Mouse (Mus musculus) spleen, adult 2 months (tissue): ENCODE measurements around the gene Isg20. TPM values are rescaled to one million over a fixed set of nuclear protein-coding genes. Genes with fewer than 3 reads are reported as not detected.

Source experiments
- DNase-seq, 2 experiments: peaks; one replicate each; pipeline versions ENCODE4 v3.0.0 to v3.0.0-alpha.2; 2012 to 2021; ENCODE audit warnings: low spot score in 2 of 2, low read depth in 1 of 2
- H3K27ac ChIP-seq: fragments of 200-500 bp; 2 replicates; pipeline ENCODE4 v1.5.1; 2012; ENCODE audit warnings: low read length, inconsistent platforms; ENCODE audit not compliant: insufficient read depth
- H3K27me3 ChIP-seq: fragments of 200-500 bp; 2 replicates; pipeline ENCODE4 v1.6.1; 2012; ENCODE audit warnings: mild to moderate bottlenecking, moderate library complexity, low read length, inconsistent platforms; ENCODE audit not compliant: control insufficient read depth, insufficient read depth
- H3K36me3 ChIP-seq: fragments of 200-500 bp; 2 replicates; pipeline ENCODE4 v1.6.1; 2012; ENCODE audit warnings: mild to moderate bottlenecking, low read length, inconsistent platforms; ENCODE audit not compliant: control insufficient read depth, insufficient read depth
- H3K4me1 ChIP-seq: fragments of 200-500 bp; 2 replicates; pipeline ENCODE4 v1.6.1; 2011; ENCODE audit warnings: inconsistent platforms; ENCODE audit not compliant: control insufficient read depth, insufficient read depth, insufficient read length
- H3K4me3 ChIP-seq: fragments of 200-500 bp; 2 replicates; pipeline ENCODE4 v1.5.1; 2011; ENCODE audit warnings: mild to moderate bottlenecking, inconsistent platforms; ENCODE audit not compliant: insufficient read depth, insufficient read length; ENCODE audit errors: extremely low read depth
- CTCF ChIP-seq: fragments of 200-500 bp; IDR thresholded peaks from 2 replicates; pipeline ENCODE4 v1.5.1; 2011; ENCODE audit warnings: mild to moderate bottlenecking, inconsistent platforms; ENCODE audit not compliant: insufficient read depth, insufficient read length, insufficient replicate concordance; ENCODE audit errors: extremely low read depth
- POLR2A ChIP-seq: fragments of 200-500 bp; IDR thresholded peaks from 2 replicates; pipeline ENCODE4 v1.6.1; 2011; ENCODE audit warnings: low read depth, low read length, inconsistent platforms
- WGBS: fragments of 180-500 bp; shearing (Covaris S2); methylation state at CpG from one replicate; pipeline ENCODE4 v1.1.7; 2018; 5-methylcytosine and 5-hydroxymethylcytosine counted together
- polyA plus RNA-seq: library from polyadenylated mRNA; depleted of rRNA; stranded (reverse); fragments of >200 nt; gene quantifications from 2 replicates; pipeline ENCODE4 v1.2.3, GENCODE M21; 2012

Gene Isg20
- polyA plus RNA-seq, 1 experiment, result 302 TPM

GRCm38 (mm10) chr7:78912253-78912973 lies 811 bp upstream of the Isg20 start:
- Histone ChIP-seq H3K4me3 (peak overlapping the region; percentile 42), H3K27ac (peak overlapping the region; percentile 46), H3K4me1 (peaks cover 20% of the 10 kb centered on the region), H3K36me3 (peaks cover 3% of the 10 kb centered on the region), H3K27me3 (no peaks in the 10 kb centered on the region)
- 2% methylated on average over 20 of the region's 20 CpGs for WGBS
- DNase-seq, result peak; percentile 50 to 63
- TF ChIP-seq POLR2A, result no peak
- no peak for TF ChIP-seq CTCF

GRCm38 (mm10) chr7:78913649-78914544 lies 673 bp downstream of the Isg20 start:
- peak overlapping the region; percentile 63 for H3K4me3 ChIP-seq
- peaks cover 20% of the 10 kb centered on the region for H3K4me1 ChIP-seq
- 44% methylated on average over 19 of the region's 19 CpGs for WGBS
- peaks cover 3% of the 10 kb centered on the region; the same call in 1 of the 2 replicates for H3K36me3 ChIP-seq
- peak; percentile 36 to 55 for DNase-seq
- no peak for TF ChIP-seq CTCF
- no peak for TF ChIP-seq POLR2A
- H3K27me3 ChIP-seq, result no peaks in the 10 kb centered on the region
- H3K27ac ChIP-seq, result peak overlapping the region; percentile 76

GRCm38 (mm10) chr7:78914545-78914845 lies 1.3 kb downstream of the Isg20 start:
- peaks cover 3% of the 10 kb centered on the region; the same call in 1 of the 2 replicates for H3K36me3 ChIP-seq
- DNase-seq, result no peak
- no peaks in the 10 kb centered on the region for H3K27me3 ChIP-seq
- 85% methylated on average over 3 of the region's 3 CpGs for WGBS
- TF ChIP-seq CTCF (no peak), POLR2A (no peak)
- H3K4me3 ChIP-seq, result peak overlapping the region; percentile 63; the same call in 1 of the 2 replicates
- H3K27ac ChIP-seq, result peak overlapping the region; percentile 76
- peaks cover 20% of the 10 kb centered on the region for H3K4me1 ChIP-seq

GRCm38 (mm10) chr7:78914896-78915510 lies 1.8 kb downstream of the Isg20 start:
- no peak for DNase-seq
- H3K36me3 ChIP-seq, result peaks cover 3% of the 10 kb centered on the region; the same call in 1 of the 2 replicates
- H3K4me1 ChIP-seq, result peaks cover 20% of the 10 kb centered on the region
- no peak for TF ChIP-seq POLR2A
- no peak for TF ChIP-seq CTCF
- no peaks in the 10 kb centered on the region for H3K27me3 ChIP-seq
- WGBS, result 88% methylated on average over 11 of the region's 11 CpGs
- peak overlapping the region; percentile 39; the same call in 1 of the 2 replicates for H3K27ac ChIP-seq
- H3K4me3 ChIP-seq, result peak overlapping the region; percentile 17

GRCm38 (mm10) chr7:78918686-78919085 lies 5.5 kb downstream of the Isg20 start:
- Histone ChIP-seq H3K27me3 (no peaks in the 10 kb centered on the region), H3K27ac (no peak overlapping the region), H3K36me3 (peaks cover 3% of the 10 kb centered on the region; the same call in 1 of the 2 replicates), H3K4me1 (peaks cover 5% of the 10 kb centered on the region; the same call in 1 of the 2 replicates), H3K4me3 (no peak overlapping the region)
- TF ChIP-seq CTCF, result no peak
- TF ChIP-seq POLR2A, result no peak
- 31% methylated on average over 4 of the region's 4 CpGs for WGBS
- DNase-seq, result no peak

GRCm38 (mm10) chr7:78922506-78922905 lies 9.3 kb downstream of the Isg20 start:
- H3K4me3 ChIP-seq, result no peak overlapping the region
- no peaks in the 10 kb centered on the region for H3K36me3 ChIP-seq
- 90% methylated on average over 7 of the region's 7 CpGs for WGBS
- no peaks in the 10 kb centered on the region for H3K27me3 ChIP-seq
- DNase-seq, result no peak
- TF ChIP-seq POLR2A (no peak), CTCF (no peak)
- H3K27ac ChIP-seq, result no peak overlapping the region
- H3K4me1 ChIP-seq, result no peaks in the 10 kb centered on the region
